Mouse (Mus musculus): Measurements from ENCODE around the gene 2610001J05Rik. TPM values are rescaled to one million over a fixed set of nuclear protein-coding genes. Genes with fewer than 3 reads are reported as not detected.

Gene 2610001J05Rik
- polyA plus RNA-seq, 1 experiment: 54.4 TPM

DNA sequence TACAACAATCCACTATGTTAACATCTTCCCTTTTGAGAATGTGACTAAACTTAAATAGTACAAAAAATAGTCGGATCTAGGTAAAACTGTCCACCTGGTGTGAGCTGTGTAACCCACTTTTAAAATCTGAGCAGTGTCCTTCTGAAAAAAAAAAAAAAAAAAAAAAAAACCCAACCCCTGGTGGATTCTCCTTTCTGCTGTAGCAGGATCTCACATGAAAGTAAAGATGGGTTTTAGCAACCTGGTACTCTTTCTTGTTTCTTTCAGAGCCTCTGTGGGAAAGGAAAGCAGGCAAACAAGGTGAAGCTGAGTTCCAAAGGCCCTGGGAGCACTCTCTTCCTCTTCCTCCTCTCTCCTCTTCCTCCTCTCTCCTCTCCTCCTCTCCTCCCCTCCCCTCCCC, 42.4 kb downstream of the 2610001J05Rik start:
- no peak for TF ChIP-seq POLR2A (IDR thresholded peaks at IDR 0.05; ENCODE audit: low read depth, low read length)
- no peak for TF ChIP-seq CTCF (conservative IDR thresholded peaks at IDR 0.05; ENCODE audit: insufficient read depth, insufficient read length, low read depth, low read length)
- Histone ChIP-seq H3K27me3 (replicated peaks; ENCODE audit: control insufficient read depth, insufficient read depth, low read length) (no peaks in the 10 kb centered on the region), H3K4me1 (ENCODE audit: control insufficient read depth, insufficient read depth, low read length) (no peaks in the 10 kb centered on the region), H3K4me3 (ENCODE audit: insufficient read depth, low read depth, low read length) (no peak overlapping the region), H3K36me3 (ENCODE audit: control insufficient read depth, insufficient read depth, low read length) (no peaks in the 10 kb centered on the region), H3K27ac (ENCODE audit: insufficient read depth, low read depth, low read length) (no peak overlapping the region)
- DNase-seq: no peak
- WGBS: 76% methylated on average over 1 of the region's 1 CpGs

Other genes starting within 250 kb of the 2610001J05Rik start
- gene Bmt2, start 193.6 kb downstream of the 2610001J05Rik start, polyA plus RNA-seq (2012; rRNA removed): 2.8 and 3.5 TPM in 2 replicates
- gene Gpr85, start 31.6 kb downstream of the 2610001J05Rik start, polyA plus RNA-seq (2012; rRNA removed): 1.1 and 1.9 TPM in 2 replicates